In genomic region chr5:115150991-115151390, GRCm38 (mm10) we compare ENCODE assay signal across 27 mouse cellular contexts. TPM values are rescaled to one million over a fixed set of nuclear protein-coding genes. Genes with fewer than 3 reads are reported as not detected.
DNase-seq lines count a peak whose midpoint lies in the region; ATAC-seq lines count a peak whose summit lies in the region.
"Had no signal": no experiment of that assay in that cellular context is flagged by ENCODE, and none has a peak within 500 bp of the region (broad histone marks: within the 10 kb centered on the region; RNA-seq: fewer than 3 reads in every experiment).

No protein-coding gene starts in this region.

- H3K9ac ChIP-seq in kidney, embryonic 15.5 days, result no peak overlapping the region
- H3K9ac ChIP-seq: embryonic facial prominence, embryonic 13.5 days; forebrain, embryonic 15.5 days; heart, embryonic 12.5 days; hindbrain, embryonic 12.5 days; liver, embryonic 13.5 days; midbrain, embryonic 13.5 days had no signal

- peaks cover 63% of the 10 kb centered on the region for H3K36me3 ChIP-seq in kidney, embryonic 15.5 days
- peaks cover 83% of the 10 kb centered on the region for H3K36me3 ChIP-seq in midbrain, embryonic 10.5 days

- peak overlapping the region; percentile 15; the same call in 1 of the 2 replicates for H3K4me2 ChIP-seq in kidney, embryonic 15.5 days
- H3K4me2 ChIP-seq: embryonic facial prominence, embryonic 13.5 days; forebrain, embryonic 15.5 days; heart, embryonic 12.5 days; hindbrain, embryonic 12.5 days; liver, embryonic 13.5 days; midbrain, embryonic 13.5 days had no signal

- no peaks in the 10 kb centered on the region for H3K9me3 ChIP-seq in kidney, embryonic 15.5 days (replicated peaks)
- no peaks in the 10 kb centered on the region; the same call in 1 of the 2 replicates for H3K9me3 ChIP-seq in midbrain, embryonic 10.5 days (replicated peaks)
- H3K9me3 ChIP-seq: embryonic facial prominence, embryonic 13.5 days; forebrain, embryonic 15.5 days; hindbrain, embryonic 12.5 days; liver, embryonic 13.5 days; midbrain, embryonic 13.5 days had no signal

- peaks cover 82% of the 10 kb centered on the region for H3K4me1 ChIP-seq in kidney, embryonic 15.5 days
- peaks cover 36% of the 10 kb centered on the region for H3K4me1 ChIP-seq in midbrain, embryonic 10.5 days

- 36% methylated on average over 5 of the region's 5 CpGs for whole genome bisulfite sequencing in kidney, embryonic 15.5 days
- WGBS in midbrain, embryonic 10.5 days, result 84% methylated on average over 5 of the region's 5 CpGs

- peak overlapping the region; percentile 89 for H3K27ac ChIP-seq in kidney, embryonic 15.5 days
- H3K27ac ChIP-seq in midbrain, embryonic 10.5 days (replicated peaks), result no peak overlapping the region
- H3K27ac ChIP-seq: forebrain, embryonic 15.5 days; hindbrain, embryonic 12.5 days; layer of hippocampus, adult 2 months; liver, embryonic 13.5 days; midbrain, embryonic 13.5 days had no signal

- no peaks in the 10 kb centered on the region for H3K27me3 ChIP-seq in kidney, embryonic 15.5 days
- no peaks in the 10 kb centered on the region for H3K27me3 ChIP-seq in midbrain, embryonic 10.5 days (ENCODE audit: low read depth, poor library complexity, severe bottlenecking)
- H3K27me3 ChIP-seq: embryonic facial prominence, embryonic 13.5 days; forebrain, embryonic 15.5 days; heart, embryonic 12.5 days; hindbrain, embryonic 12.5 days; liver, embryonic 13.5 days; midbrain, embryonic 13.5 days had no signal

- ATAC-seq in kidney, embryonic 15.5 days (replicated peaks; ENCODE audit: low FRiP score), result no peak
- ATAC-seq: forebrain, embryonic 15.5 days; midbrain, embryonic 13.5 days had no signal

- no peak overlapping the region for H3K4me3 ChIP-seq in kidney, embryonic 15.5 days (replicated peaks)
- no peak overlapping the region for H3K4me3 ChIP-seq in midbrain, embryonic 10.5 days
- H3K4me3 ChIP-seq: embryonic facial prominence, embryonic 13.5 days; forebrain, embryonic 15.5 days; heart, embryonic 12.5 days; hindbrain, embryonic 12.5 days; layer of hippocampus, adult 2 months; liver, embryonic 13.5 days; midbrain, embryonic 13.5 days had no signal

- intact Hi-C loops in left cerebral cortex, postnatal 10 days (cut with DNase I), result no loop called here

- no peak for DNase-seq in kidney, postnatal 10 days
- DNase-seq in thymus, postnatal 4 days, result peak; percentile 23
- no peak for DNase-seq in thymus, postnatal 10 days (ENCODE audit: low spot score in 2 of 2)
- peak; percentile 57 for DNase-seq in ZHBTc4 (ENCODE audit: low read depth, low spot score)
- DNase-seq in left cerebral cortex, postnatal 10 days (ENCODE audit: extremely low spot score in 1 of 2, low spot score in 2 of 2), result no peak
- DNase-seq in midbrain, embryonic 10.5 days (ENCODE audit: low spot score), result no peak
- DNase-seq: adrenal gland, adult 8-10 months; cerebellum, adult 2 months; cerebellum, postnatal 25 days; gastrocnemius, postnatal 14 days; heart, adult 18-20 months; layer of hippocampus, postnatal 36 days; liver, embryonic 13.5 days; lung, adult 2 months; right cerebral cortex, postnatal 14 days had no signal

RNA-seq across cellular contexts. Expression of gene Mlec, which starts 7.0 kb away (rescaled TPM):
- polyA plus RNA-seq in kidney, embryonic 15.5 days (2015; fragmentation: Nextera tagmentation; extraction: Ambion mirVana), result 84.7 and 97.3 TPM in 2 replicates
- total RNA-seq in left cerebral cortex, postnatal 10 days (2021), result 10 to 100 TPM; 68.0 to 72.3 TPM
- 56.5 and 69.5 TPM in 2 replicates for polyA plus RNA-seq in midbrain, embryonic 10.5 days (2016; fragmentation: Nextera tagmentation; extraction: Ambion mirVana)

RNA-seq across cellular contexts. Expression of gene Unc119b, which starts 16.2 kb away (rescaled TPM):
- 43.7 and 48.1 TPM in 2 replicates for polyA plus RNA-seq in kidney, embryonic 15.5 days (2015; fragmentation: Nextera tagmentation; extraction: Ambion mirVana)
- total RNA-seq in left cerebral cortex, postnatal 10 days (2021), result 10 to 100 TPM; 22.5 to 27.2 TPM
- polyA plus RNA-seq in midbrain, embryonic 10.5 days (2016; fragmentation: Nextera tagmentation; extraction: Ambion mirVana), result 66.7 and 68.7 TPM in 2 replicates

RNA-seq across cellular contexts. Expression of gene Acads, which starts 31.8 kb away (rescaled TPM):
- 85.1 and 94.7 TPM in 2 replicates for polyA plus RNA-seq in kidney, embryonic 15.5 days (2015; fragmentation: Nextera tagmentation; extraction: Ambion mirVana)
- 1 to 10 TPM; 4.9 to 5.8 TPM for total RNA-seq in left cerebral cortex, postnatal 10 days (2021)
- 60.0 and 65.2 TPM in 2 replicates for polyA plus RNA-seq in midbrain, embryonic 10.5 days (2016; fragmentation: Nextera tagmentation; extraction: Ambion mirVana)

RNA-seq across cellular contexts. Expression of gene Cabp1, which starts 43.2 kb away (rescaled TPM):
- polyA plus RNA-seq in kidney, embryonic 15.5 days (2015; fragmentation: Nextera tagmentation; extraction: Ambion mirVana), result 1.7 TPM in 2 replicates
- 100 to 1,000 TPM; 109 to 111 TPM for total RNA-seq in left cerebral cortex, postnatal 10 days (2021)
- polyA plus RNA-seq in midbrain, embryonic 10.5 days (2016; fragmentation: Nextera tagmentation; extraction: Ambion mirVana), result 1.2 and 1.3 TPM in 2 replicates
- total RNA-seq: megakaryocyte, adult 5-6 weeks; monocyte, adult 5-6 weeks had no signal
- polyA plus RNA-seq: liver, embryonic 13.5 days had no signal

RNA-seq across cellular contexts. Expression of gene Gm10401, which starts 52.9 kb away (rescaled TPM):
- polyA plus RNA-seq in kidney, embryonic 15.5 days (2015; fragmentation: Nextera tagmentation; extraction: Ambion mirVana), result 33.0 and 34.2 TPM in 2 replicates
- total RNA-seq in left cerebral cortex, postnatal 10 days (2021), result not detected
- polyA plus RNA-seq in midbrain, embryonic 10.5 days (2016; fragmentation: Nextera tagmentation; extraction: Ambion mirVana), result 23.5 and 25.4 TPM in 2 replicates
- total RNA-seq: adrenal gland, adult 8-10 months; gastrocnemius, postnatal 14 days; heart, adult 18-20 months; heart, postnatal 25 days; layer of hippocampus, adult 2 months; layer of hippocampus, postnatal 36 days; left cerebral cortex, postnatal 36 days; megakaryocyte, adult 5-6 weeks; monocyte, adult 5-6 weeks had no signal
- polyA plus RNA-seq: cerebellum, adult 2 months; lung, adult 2 months; testis, adult 2 months had no signal

Comparison
In these comparisons a context has a peak if more than half of its experiments do, and no peak if none do; other contexts are left out.
1. DNase-seq: peak in thymus, postnatal 4 days (single experiment) and ZHBTc4 (single experiment); none in kidney, postnatal 10 days (single experiment), thymus, postnatal 10 days (0 of 2), left cerebral cortex, postnatal 10 days (0 of 2) and midbrain, embryonic 10.5 days (single experiment).